Mouse (Mus musculus): ENCODE data around the gene Pawr. TPM values are rescaled to one million over a fixed set of nuclear protein-coding genes. Genes with fewer than 3 reads are reported as not detected.
A peak's percentile ranks its signal among the peaks of the same experiment; 100 is the strongest.

The Pawr gene
- total RNA-seq, 1 experiment = 36.4 TPM

GRCm38 (mm10) chr10:108290046-108290445 lies 41.9 kb upstream of the Pawr start:
- TF ChIP-seq ZNF384 (IDR thresholded peaks at IDR 0.05; ENCODE audit: low read depth, low read length) (no peak), MAFK (IDR thresholded peaks at IDR 0.05; ENCODE audit: insufficient read depth, low read depth, low read length) (no peak), ZC3H11A (IDR thresholded peaks at IDR 0.05; ENCODE audit: borderline replicate concordance, low read depth, low read length) (no peak), CHD2 (IDR thresholded peaks at IDR 0.05; ENCODE audit: low read depth, low read length) (no peak)
- Histone ChIP-seq H3K4me3 (ENCODE audit: insufficient read depth in 1 of 2, low read depth in 1 of 2, low read length in 2 of 2, poor library complexity in 1 of 2, severe bottlenecking in 1 of 2) (no peak overlapping the region), H3K4me1 (ENCODE audit: control insufficient read depth in 2 of 2, insufficient read depth in 2 of 2, low read length in 2 of 2, poor library complexity in 1 of 2) (peaks cover 14 to 19% of the 10 kb centered on the region in 2 experiments), H3K36me3 (ENCODE audit: control insufficient read depth, insufficient read depth, low read length, poor library complexity, severe bottlenecking) (no peaks in the 10 kb centered on the region), H3K9me3 (ENCODE audit: control insufficient read depth, insufficient read depth, low read depth, low read length) (no peaks in the 10 kb centered on the region), H3K27ac (ENCODE audit: insufficient read depth, low read depth, low read length, poor library complexity, severe bottlenecking) (peak overlapping the region; percentile 70; the same call in 1 of the 2 replicates), H3K9ac (ENCODE audit: insufficient read depth, low read depth, low read length, poor library complexity, severe bottlenecking) (peak overlapping the region; percentile 46; the same call in 1 of the 2 replicates)
- DNase-seq (ENCODE audit: low read depth, low spot score) = no peak
- in situ Hi-C loops (cut with MboI; ENCODE audit: low sequenced_read_pairs in 2 of 2, unreplicated experiment in 2 of 2) = no loop called here

DNA sequence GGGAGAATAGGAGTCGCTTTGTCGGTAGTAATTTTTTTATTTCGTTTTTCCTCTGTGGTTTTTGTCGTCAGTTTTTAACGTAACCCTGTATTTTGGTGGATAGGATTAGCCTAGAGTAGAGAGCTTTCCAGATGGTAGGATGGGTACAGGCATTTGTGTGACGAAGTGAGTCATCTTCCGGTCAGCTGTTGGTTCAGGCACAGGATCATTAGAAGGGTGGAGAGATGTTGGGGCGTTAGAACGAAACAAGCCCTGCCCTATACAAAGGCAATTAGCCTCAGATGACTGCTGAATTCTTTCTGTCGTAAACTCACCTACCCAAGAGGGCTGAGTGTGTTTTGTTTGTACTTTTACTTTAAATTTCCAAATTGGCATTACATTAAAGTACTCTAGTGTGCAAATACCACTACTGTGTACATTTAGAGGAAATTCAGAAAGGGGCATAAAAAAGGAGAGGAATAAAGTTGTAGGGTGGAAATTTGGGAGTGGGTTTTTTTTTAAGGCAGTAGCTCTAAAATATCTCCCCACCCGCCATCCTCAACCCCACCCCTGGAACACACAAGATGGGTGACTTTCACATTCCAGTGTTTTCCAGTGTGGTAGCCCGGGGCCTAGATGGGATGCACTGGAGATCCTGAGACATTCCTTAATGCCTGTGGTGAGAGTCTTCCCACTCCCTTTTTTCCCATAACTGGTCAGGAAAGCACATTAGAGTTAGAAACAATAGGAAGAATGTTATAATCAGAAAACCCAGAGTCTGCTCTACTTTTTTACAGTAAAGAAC lies 40.0 kb upstream of the Pawr start:
- DNase-seq (ENCODE audit: low read depth, low spot score) = no peak
- in situ Hi-C loops (cut with MboI; ENCODE audit: low sequenced_read_pairs in 2 of 2, unreplicated experiment in 2 of 2) = no loop called here
- Histone ChIP-seq H3K4me3 (ENCODE audit: insufficient read depth in 1 of 2, low read depth in 1 of 2, low read length in 2 of 2, poor library complexity in 1 of 2, severe bottlenecking in 1 of 2) (no peak overlapping the region), H3K9ac (ENCODE audit: insufficient read depth, low read depth, low read length, poor library complexity, severe bottlenecking) (no peak overlapping the region; the same call in 1 of the 2 replicates), H3K4me1 (ENCODE audit: control insufficient read depth in 2 of 2, insufficient read depth in 2 of 2, low read length in 2 of 2, poor library complexity in 1 of 2) (peaks cover 14 to 15% of the 10 kb centered on the region in 2 experiments; a peak in 3 of 4 replicates), H3K36me3 (ENCODE audit: control insufficient read depth, insufficient read depth, low read length, poor library complexity, severe bottlenecking) (no peaks in the 10 kb centered on the region), H3K9me3 (ENCODE audit: control insufficient read depth, insufficient read depth, low read depth, low read length) (no peaks in the 10 kb centered on the region), H3K27ac (ENCODE audit: insufficient read depth, low read depth, low read length, poor library complexity, severe bottlenecking) (peak overlapping the region; percentile 81; the same call in 1 of the 2 replicates)
- TF ChIP-seq CHD2 (IDR thresholded peaks at IDR 0.05; ENCODE audit: low read depth, low read length) (peak; percentile 56; the same call in 1 of the 2 replicates), ZNF384 (IDR thresholded peaks at IDR 0.05; ENCODE audit: low read depth, low read length) (peak; percentile 65; the same call in 1 of the 2 replicates), HCFC1 (IDR thresholded peaks at IDR 0.05; ENCODE audit: borderline replicate concordance, insufficient read depth, low read length) (no peak)

- Histone ChIP-seq H3K9ac (ENCODE audit: insufficient read depth, low read depth, low read length, poor library complexity, severe bottlenecking) (peak overlapping the region; percentile 63), H3K9me3 (ENCODE audit: control insufficient read depth, insufficient read depth, low read depth, low read length) (no peaks in the 10 kb centered on the region), H3K36me3 (ENCODE audit: control insufficient read depth, insufficient read depth, low read length, poor library complexity, severe bottlenecking) (no peaks in the 10 kb centered on the region), H3K27ac (ENCODE audit: insufficient read depth, low read depth, low read length, poor library complexity, severe bottlenecking) (peak overlapping the region; percentile 90), H3K4me3 (ENCODE audit: insufficient read depth in 1 of 2, low read depth in 1 of 2, low read length in 2 of 2, poor library complexity in 1 of 2, severe bottlenecking in 1 of 2) (peak overlapping the region in 1 of 2 experiments; percentile 33; a peak in 3 of 4 replicates), H3K4me1 (ENCODE audit: control insufficient read depth in 2 of 2, insufficient read depth in 2 of 2, low read length in 2 of 2, poor library complexity in 1 of 2) (peaks cover 10 to 12% of the 10 kb centered on the region in 2 experiments; a peak in 3 of 4 replicates)
- no peak for DNase-seq (ENCODE audit: low read depth, low spot score)
- TF ChIP-seq HCFC1 (IDR thresholded peaks at IDR 0.05; ENCODE audit: borderline replicate concordance, insufficient read depth, low read length) = no peak
- no peak for TF ChIP-seq ZNF384 (IDR thresholded peaks at IDR 0.05; ENCODE audit: low read depth, low read length)
- TF ChIP-seq CHD2 (IDR thresholded peaks at IDR 0.05; ENCODE audit: low read depth, low read length) = no peak
- TF ChIP-seq MAFK (IDR thresholded peaks at IDR 0.05; ENCODE audit: insufficient read depth, low read depth, low read length) = no peak
- TF ChIP-seq ZC3H11A (IDR thresholded peaks at IDR 0.05; ENCODE audit: borderline replicate concordance, low read depth, low read length) = no peak
- in situ Hi-C loops (cut with MboI; ENCODE audit: low sequenced_read_pairs in 2 of 2, unreplicated experiment in 2 of 2) = no loop called here
These were observed 39.3 kb upstream of the Pawr start for GRCm38 (mm10) chr10:108292651-108293050.

GRCm38 (mm10) chr10:108293620-108294195 lies 38.2 kb upstream of the Pawr start:
- Histone ChIP-seq H3K4me3 (ENCODE audit: insufficient read depth in 1 of 2, low read depth in 1 of 2, low read length in 2 of 2, poor library complexity in 1 of 2, severe bottlenecking in 1 of 2) (0 out of 4 replicates have a peak overlapping the region, but pooled peaks of 1 of the 2 experiments have one; percentile 14), H3K9me3 (ENCODE audit: control insufficient read depth, insufficient read depth, low read depth, low read length) (no peaks in the 10 kb centered on the region), H3K27ac (ENCODE audit: insufficient read depth, low read depth, low read length, poor library complexity, severe bottlenecking) (peak overlapping the region; percentile 80), H3K36me3 (ENCODE audit: control insufficient read depth, insufficient read depth, low read length, poor library complexity, severe bottlenecking) (no peaks in the 10 kb centered on the region), H3K9ac (ENCODE audit: insufficient read depth, low read depth, low read length, poor library complexity, severe bottlenecking) (peak overlapping the region; percentile 62; the same call in 1 of the 2 replicates), H3K4me1 (ENCODE audit: control insufficient read depth in 2 of 2, insufficient read depth in 2 of 2, low read length in 2 of 2, poor library complexity in 1 of 2) (peaks cover 5 to 13% of the 10 kb centered on the region in 2 experiments; a peak in 3 of 4 replicates)
- in situ Hi-C loops (cut with MboI; ENCODE audit: low sequenced_read_pairs in 2 of 2, unreplicated experiment in 2 of 2) = no loop called here
- no peak for DNase-seq (ENCODE audit: low read depth, low spot score)
- TF ChIP-seq MAFK (IDR thresholded peaks at IDR 0.05; ENCODE audit: insufficient read depth, low read depth, low read length) (no peak), CHD2 (IDR thresholded peaks at IDR 0.05; ENCODE audit: low read depth, low read length) (no peak), ZC3H11A (IDR thresholded peaks at IDR 0.05; ENCODE audit: borderline replicate concordance, low read depth, low read length) (no peak), ZNF384 (IDR thresholded peaks at IDR 0.05; ENCODE audit: low read depth, low read length) (no peak; the same call in 1 of the 2 replicates), HCFC1 (IDR thresholded peaks at IDR 0.05; ENCODE audit: borderline replicate concordance, insufficient read depth, low read length) (no peak)
